Mouse (Mus musculus) heart, embryonic 12.5 days (tissue): ENCODE measurements around the gene Rab3gap1. TPM values are rescaled to one million over a fixed set of nuclear protein-coding genes. Genes with fewer than 3 reads are reported as not detected.
"Not testable (repeated sequence)": the region's sequence is repeated elsewhere in the genome, so short reads cannot be mapped to it uniquely, and the experiment has no call there.

Experiments
- ATAC-seq: fragments of 200-750 bp; cut with Nextera tagmentation; 2 replicates; pipeline ENCODE4 v1.8.0; 2017; ENCODE audit warnings: moderate TSS enrichment, moderate library complexity; ENCODE audit not compliant: insufficient number of reproducible peaks, low FRiP score
- H3K27ac ChIP-seq: fragments of 300-500 bp; sonication (generic); 2 replicates; pipeline ENCODE4 v1.5.1; 2016; ENCODE audit warnings: mild to moderate bottlenecking, moderate library complexity; ENCODE audit not compliant: poor library complexity, severe bottlenecking
- H3K27me3 ChIP-seq: fragments of 300-500 bp; sonication (generic); replicated peaks from 2 replicates; pipeline ENCODE4 v1.6.1; 2016; ENCODE audit warnings: mild to moderate bottlenecking, moderate library complexity
- H3K36me3 ChIP-seq: fragments of 300-500 bp; sonication (generic); 2 replicates; pipeline ENCODE4 v1.6.1; 2016; ENCODE audit warnings: mild to moderate bottlenecking, moderate library complexity
- H3K4me1 ChIP-seq: fragments of 300-500 bp; sonication (generic); replicated peaks from 2 replicates; pipeline ENCODE4 v1.6.1; 2016; ENCODE audit warnings: mild to moderate bottlenecking
- H3K4me2 ChIP-seq: fragments of 300-500 bp; sonication (generic); 2 replicates; pipeline ENCODE4 v1.6.1; 2016; ENCODE audit warnings: mild to moderate bottlenecking, moderate library complexity
- H3K4me3 ChIP-seq: fragments of 300-500 bp; sonication (generic); 2 replicates; pipeline ENCODE4 v1.5.1; 2016; ENCODE audit warnings: mild to moderate bottlenecking
- H3K9ac ChIP-seq: fragments of 300-500 bp; sonication (generic); 2 replicates; pipeline ENCODE4 v1.6.1; 2016; ENCODE audit warnings: mild to moderate bottlenecking, moderate library complexity
- H3K9me3 ChIP-seq: fragments of 300-500 bp; sonication (generic); replicated peaks from 2 replicates; pipeline ENCODE4 v1.6.1; 2016; ENCODE audit warnings: mild to moderate bottlenecking, moderate library complexity
- WGBS: fragments of 180-500 bp; shearing (Covaris S2); methylation state at CpG from one replicate; pipeline ENCODE4 v1.1.7; 2016; 5-methylcytosine and 5-hydroxymethylcytosine counted together
- polyA plus RNA-seq: library from polyadenylated mRNA; unstranded; fragments of >200 nt; fragmentation: Nextera tagmentation; extraction: Ambion mirVana; gene quantifications from 2 replicates; pipeline ENCODE4 v1.2.1, GENCODE M21; 2016

Gene Rab3gap1
- polyA plus RNA-seq, 1 experiment from 2014 or later, result 28.4 TPM

- no peak for ATAC-seq
- no peak overlapping the region for H3K9ac ChIP-seq
- peaks cover 52% of the 10 kb centered on the region for H3K36me3 ChIP-seq
- H3K4me3 ChIP-seq, result no peak overlapping the region
- no peak overlapping the region for H3K27ac ChIP-seq
- no peaks in the 10 kb centered on the region for H3K27me3 ChIP-seq
- WGBS, result 84% methylated on average over 2 of the region's 2 CpGs
- 0 out of 2 replicates have a peak, but pooled peaks cover under 1% of the 10 kb centered on the region for H3K9me3 ChIP-seq
- peaks cover 6% of the 10 kb centered on the region; the same call in 1 of the 2 replicates for H3K4me1 ChIP-seq
- H3K4me2 ChIP-seq, result no peak overlapping the region
Measured at GRCm38 (mm10) chr1:127933405-127933804, 64.8 kb downstream of the Rab3gap1 start.

GRCm38 (mm10) chr1:127934322-127934721 lies 65.7 kb downstream of the Rab3gap1 start:
- ATAC-seq, result no peak
- no peak overlapping the region for H3K4me3 ChIP-seq
- peaks cover 56% of the 10 kb centered on the region for H3K36me3 ChIP-seq
- H3K4me1 ChIP-seq, result peaks cover 6% of the 10 kb centered on the region; the same call in 1 of the 2 replicates
- WGBS, result 89% methylated on average over 5 of the region's 5 CpGs
- H3K27me3 ChIP-seq, result no peaks in the 10 kb centered on the region
- no peak overlapping the region for H3K9ac ChIP-seq
- H3K4me2 ChIP-seq, result no peak overlapping the region
- no peak overlapping the region for H3K27ac ChIP-seq
- peaks cover 9% of the 10 kb centered on the region for H3K9me3 ChIP-seq

GRCm38 (mm10) chr1:127937277-127937676 lies 68.7 kb downstream of the Rab3gap1 start:
- Histone ChIP-seq H3K4me1 (peaks cover 6% of the 10 kb centered on the region; the same call in 1 of the 2 replicates), H3K4me2 (no peak overlapping the region), H3K27me3 (no peaks in the 10 kb centered on the region), H3K9me3 (peaks cover 9% of the 10 kb centered on the region), H3K9ac (no peak overlapping the region), H3K4me3 (no peak overlapping the region), H3K36me3 (peaks cover 68% of the 10 kb centered on the region), H3K27ac (no peak overlapping the region)
- WGBS, result 75% methylated on average over 8 of the region's 8 CpGs
- no peak for ATAC-seq

- WGBS, result 92% methylated on average over 10 of the region's 10 CpGs
- Histone ChIP-seq H3K4me1 (no peaks in the 10 kb centered on the region), H3K4me2 (no peak overlapping the region), H3K36me3 (peaks cover 74% of the 10 kb centered on the region), H3K27ac (no peak overlapping the region), H3K9me3 (peaks cover 9% of the 10 kb centered on the region), H3K27me3 (no peaks in the 10 kb centered on the region), H3K9ac (no peak overlapping the region), H3K4me3 (no peak overlapping the region)
- ATAC-seq, result no peak
Measured at GRCm38 (mm10) chr1:127942231-127942630, 73.7 kb downstream of the Rab3gap1 start.

- WGBS, result 84% methylated on average over 6 of the region's 6 CpGs
- no peak for ATAC-seq
- Histone ChIP-seq H3K27me3 (no peaks in the 10 kb centered on the region), H3K36me3 (peaks cover 66% of the 10 kb centered on the region), H3K4me2 (no peak overlapping the region), H3K9ac (no peak overlapping the region), H3K27ac (no peak overlapping the region), H3K4me1 (no peaks in the 10 kb centered on the region), H3K9me3 (peaks cover 13% of the 10 kb centered on the region), H3K4me3 (no peak overlapping the region)
Measured at GRCm38 (mm10) chr1:127943516-127943915, 74.9 kb downstream of the Rab3gap1 start.

- Histone ChIP-seq H3K4me3 (no peak overlapping the region), H3K9ac (no peak overlapping the region), H3K27ac (no peak overlapping the region), H3K36me3 (peaks cover 41% of the 10 kb centered on the region), H3K9me3 (0 out of 2 replicates have a peak, but pooled peaks cover 5% of the 10 kb centered on the region), H3K27me3 (no peaks in the 10 kb centered on the region), H3K4me2 (no peak overlapping the region), H3K4me1 (0 out of 2 replicates have a peak, but pooled peaks cover 6% of the 10 kb centered on the region)
- ATAC-seq, result no peak
- WGBS, result 71% methylated on average over 3 of the region's 3 CpGs
Measured at GRCm38 (mm10) chr1:127945696-127946575, 77.4 kb downstream of the Rab3gap1 start.

GRCm38 (mm10) chr1:127946615-127947249 lies 78.2 kb downstream of the Rab3gap1 start:
- Histone ChIP-seq H3K4me3 (no peak overlapping the region), H3K36me3 (peaks cover 38% of the 10 kb centered on the region), H3K27ac (no peak overlapping the region), H3K27me3 (no peaks in the 10 kb centered on the region), H3K9ac (no peak overlapping the region), H3K4me1 (0 out of 2 replicates have a peak, but pooled peaks cover 6% of the 10 kb centered on the region), H3K4me2 (no peak overlapping the region), H3K9me3 (0 out of 2 replicates have a peak, but pooled peaks cover 5% of the 10 kb centered on the region)
- ATAC-seq, result no peak
- WGBS, result 78% methylated on average over 5 of the region's 5 CpGs

GRCm38 (mm10) chr1:127948748-127949147 lies 80.2 kb downstream of the Rab3gap1 start:
- H3K4me2 ChIP-seq, result peak overlapping the region; percentile 15; the same call in 1 of the 2 replicates
- no peak overlapping the region for H3K9ac ChIP-seq
- H3K27me3 ChIP-seq, result no peaks in the 10 kb centered on the region
- H3K27ac ChIP-seq, result no peak overlapping the region
- no peak for ATAC-seq
- H3K36me3 ChIP-seq, result peaks cover 35% of the 10 kb centered on the region
- WGBS, result 78% methylated on average over 5 of the region's 5 CpGs
- 0 out of 2 replicates have a peak, but pooled peaks cover 6% of the 10 kb centered on the region for H3K4me1 ChIP-seq
- no peak overlapping the region for H3K4me3 ChIP-seq
- H3K9me3 ChIP-seq, result 0 out of 2 replicates have a peak, but pooled peaks cover 5% of the 10 kb centered on the region

- 0 out of 2 replicates have a peak, but pooled peaks cover 5% of the 10 kb centered on the region for H3K9me3 ChIP-seq
- H3K4me3 ChIP-seq, result no peak overlapping the region
- ATAC-seq, result no peak
- H3K4me1 ChIP-seq, result 0 out of 2 replicates have a peak, but pooled peaks cover 6% of the 10 kb centered on the region
- WGBS, result 83% methylated on average over 4 of the region's 4 CpGs
- H3K9ac ChIP-seq, result no peak overlapping the region
- H3K36me3 ChIP-seq, result peaks cover 31% of the 10 kb centered on the region
- H3K27ac ChIP-seq, result no peak overlapping the region
- no peak overlapping the region for H3K4me2 ChIP-seq
- no peaks in the 10 kb centered on the region for H3K27me3 ChIP-seq
Measured at GRCm38 (mm10) chr1:127952276-127952675, 83.7 kb downstream of the Rab3gap1 start.

- H3K9me3 ChIP-seq, H3K4me1 ChIP-seq, H3K4me3 ChIP-seq, H3K27me3 ChIP-seq, H3K4me2 ChIP-seq, H3K9ac ChIP-seq, ATAC-seq, H3K27ac ChIP-seq: not testable (repeated sequence)
- H3K36me3 ChIP-seq, result peaks cover 26% of the 10 kb centered on the region
- WGBS, result 72% methylated on average over 4 of the region's 4 CpGs
Measured at GRCm38 (mm10) chr1:127954198-127954597, 85.6 kb downstream of the Rab3gap1 start.

- Histone ChIP-seq H3K9me3 (no peaks in the 10 kb centered on the region), H3K4me2 (no peak overlapping the region), H3K4me3 (no peak overlapping the region), H3K27ac (no peak overlapping the region), H3K36me3 (peaks cover 26% of the 10 kb centered on the region), H3K9ac (no peak overlapping the region), H3K27me3 (no peaks in the 10 kb centered on the region), H3K4me1 (peaks cover 5% of the 10 kb centered on the region; the same call in 1 of the 2 replicates)
- 87% methylated on average over 4 of the region's 4 CpGs for WGBS
- ATAC-seq, result no peak
Measured at GRCm38 (mm10) chr1:127954800-127955199, 86.2 kb downstream of the Rab3gap1 start.
